Mouse (Mus musculus): Measurements from ENCODE around the gene Usp31.

Usp31 gene

DNA sequence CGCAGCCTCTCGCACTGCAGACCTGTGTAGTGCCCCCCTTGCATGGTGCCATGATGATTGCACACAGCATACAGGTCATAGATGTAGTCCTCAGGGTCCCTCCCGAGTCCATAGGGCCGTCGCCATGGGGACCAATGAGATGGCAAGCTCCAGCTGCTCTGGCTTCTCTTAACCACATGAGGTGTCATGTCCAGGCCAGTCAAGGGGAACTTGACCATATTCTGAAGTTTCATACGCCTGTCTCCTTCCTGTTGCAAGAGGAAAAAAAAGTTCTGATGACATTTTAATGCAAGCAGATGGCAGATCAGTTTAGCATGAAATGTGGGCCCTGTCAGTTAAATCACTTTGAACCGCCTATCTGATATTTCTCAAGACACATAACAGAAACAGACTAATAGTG is 48.2 kb downstream of the Usp31 start:
- DNase-seq (ENCODE audit: low read depth, low spot score) = no peak

DNA sequence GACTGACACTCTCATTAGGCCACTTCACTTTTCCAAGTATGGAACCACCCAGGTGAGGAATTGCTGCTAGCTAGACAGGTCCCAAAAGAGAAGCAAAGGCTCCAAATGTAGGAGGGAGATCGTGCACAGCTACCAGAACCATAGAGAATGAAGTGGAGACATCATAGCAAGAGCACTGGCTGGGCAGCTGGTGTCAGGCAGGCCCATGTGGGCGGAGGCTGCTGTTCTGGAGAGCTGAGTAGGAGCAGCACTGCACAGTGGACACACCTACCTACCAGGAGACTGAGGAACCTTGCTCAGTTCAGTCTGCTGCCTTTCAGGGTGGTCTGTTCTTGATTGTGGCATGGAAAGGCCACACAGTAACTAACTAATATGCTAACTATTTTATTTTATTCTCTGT is 52.4 kb downstream of the Usp31 start:
- no peak for DNase-seq (ENCODE audit: low read depth, low spot score)

- no peak for DNase-seq (ENCODE audit: low read depth, low spot score)
These were observed 54.4 kb downstream of the Usp31 start for GRCm38 (mm10) chr7:121652629-121653028.

GRCm38 (mm10) chr7:121650724-121651123 is 56.3 kb downstream of the Usp31 start:
- DNase-seq (ENCODE audit: low read depth, low spot score) = no peak

DNA sequence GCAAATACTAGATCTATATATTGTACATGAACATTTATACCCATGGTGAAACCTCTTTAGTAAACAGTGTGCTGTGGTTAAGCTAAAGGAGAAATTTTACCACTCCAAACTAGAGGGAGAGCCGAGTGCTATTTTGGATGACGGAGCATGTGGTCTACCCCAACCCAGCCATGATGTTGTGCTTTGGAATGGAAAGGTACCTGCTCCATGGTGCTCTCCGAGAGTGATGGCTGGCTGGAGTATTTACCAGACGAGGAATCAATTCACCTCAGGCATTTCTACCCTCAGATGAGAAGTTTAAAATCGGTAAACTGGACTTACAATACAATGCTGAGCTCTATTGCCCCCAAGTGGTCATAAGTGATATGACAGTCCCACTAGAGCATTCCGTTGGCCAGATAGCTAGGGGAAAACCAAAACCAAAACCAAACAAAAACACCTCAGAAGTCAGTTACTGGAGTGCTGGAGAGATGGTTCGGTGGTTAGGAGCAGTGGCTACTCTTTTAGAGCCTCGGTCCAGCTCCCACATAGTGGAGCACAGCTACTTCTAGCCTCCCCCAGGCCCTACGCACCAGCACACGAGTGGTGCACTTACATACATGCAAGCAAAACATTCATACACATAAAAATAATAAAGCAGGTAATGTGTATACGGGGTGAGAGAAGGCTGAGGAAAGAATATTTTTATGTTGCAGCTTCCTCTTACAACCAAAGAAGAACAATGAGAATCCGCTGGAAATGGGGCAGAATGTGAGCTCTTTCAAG is 65.9 kb downstream of the Usp31 start:
- DNase-seq (ENCODE audit: low read depth, low spot score) = peak; percentile 13

- DNase-seq (ENCODE audit: low read depth, low spot score) = no peak
These were observed 70.3 kb downstream of the Usp31 start for GRCm38 (mm10) chr7:121636732-121637131.

DNA sequence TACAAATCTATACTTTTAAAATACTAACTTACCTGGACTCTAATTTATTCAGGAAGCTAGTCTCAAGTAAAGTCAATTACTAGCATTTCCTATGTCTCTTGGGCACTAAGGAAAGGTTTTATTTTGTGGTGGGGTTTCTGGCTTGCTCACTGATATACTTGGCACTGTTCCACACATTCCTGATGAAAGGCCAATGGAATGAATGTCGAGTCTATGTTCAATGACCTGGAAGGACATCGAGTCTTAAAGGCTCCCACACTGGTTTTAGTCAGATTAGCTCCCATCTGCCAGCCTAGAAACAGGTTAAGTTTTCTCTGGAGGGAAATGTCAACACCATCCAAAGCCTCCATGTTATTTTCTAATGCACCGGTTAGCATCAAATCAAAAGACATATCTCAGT is 72.8 kb downstream of the Usp31 start:
- no peak for DNase-seq (ENCODE audit: low read depth, low spot score)

GRCm38 (mm10) chr7:121622835-121623420 is 84.1 kb downstream of the Usp31 start:
- DNase-seq (ENCODE audit: low read depth, low spot score) = no peak

GRCm38 (mm10) chr7:121622433-121622832 is 84.6 kb downstream of the Usp31 start:
- no peak for DNase-seq (ENCODE audit: low read depth, low spot score)

DNA sequence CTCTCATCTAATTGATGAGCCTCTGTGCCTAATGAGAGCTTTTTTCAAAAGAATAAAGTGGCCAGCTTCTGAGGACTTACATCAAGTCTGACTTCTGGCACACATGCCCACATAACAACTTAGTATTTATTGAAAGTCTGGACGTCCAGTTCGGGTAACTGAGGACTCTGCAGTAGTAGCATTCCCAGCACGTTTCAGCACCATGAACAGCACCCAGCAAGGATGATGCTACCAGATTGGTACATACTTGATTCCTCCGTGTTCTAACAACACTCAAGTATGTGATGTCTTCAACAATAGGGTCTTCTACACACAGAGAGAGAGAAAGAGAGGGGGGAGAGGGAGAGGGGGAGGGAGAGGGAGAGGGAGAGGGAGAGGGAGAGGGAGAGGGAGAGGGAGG is 105.4 kb downstream of the Usp31 start:
- DNase-seq (ENCODE audit: low read depth, low spot score) = peak; percentile 7

DNA sequence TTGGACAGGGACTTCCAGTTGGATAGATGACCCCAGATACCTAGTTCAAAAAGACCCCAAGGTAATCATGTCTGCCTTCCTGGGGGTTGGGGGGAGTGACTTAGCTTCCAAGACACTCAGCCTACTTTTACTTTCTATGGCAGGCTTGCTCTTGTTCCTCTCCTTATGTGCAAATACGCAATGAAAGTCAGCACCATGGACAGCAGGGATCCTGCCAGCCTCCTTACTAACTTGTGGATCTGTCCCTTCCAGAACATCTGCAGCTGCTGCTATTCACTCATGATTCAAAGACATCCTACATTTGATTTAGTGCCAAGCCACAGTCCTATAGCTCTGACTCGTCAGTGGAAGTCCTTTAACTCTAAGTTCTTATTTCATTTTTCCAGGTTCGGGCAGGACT is 110.7 kb downstream of the Usp31 start:
- DNase-seq (ENCODE audit: low read depth, low spot score) = peak; percentile 9

DNA sequence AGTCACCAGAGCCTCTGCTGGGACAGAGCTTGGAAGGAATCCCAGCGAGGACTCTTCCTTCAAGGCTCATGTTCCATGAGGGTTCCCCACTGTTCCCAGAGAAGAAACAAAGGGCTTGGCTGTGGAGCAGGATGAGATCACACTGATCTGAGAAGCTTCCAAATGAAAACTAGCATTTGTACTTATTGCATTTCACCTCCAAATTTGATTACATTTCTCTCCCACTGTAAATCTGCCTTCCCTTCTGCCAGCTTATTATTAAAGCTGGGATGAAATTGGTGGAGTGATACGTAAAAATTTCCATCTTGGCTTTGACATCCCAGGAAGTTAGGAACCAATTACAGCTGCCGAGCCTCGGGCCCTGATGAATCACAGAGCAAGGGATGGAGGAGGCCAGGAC is 111.6 kb downstream of the Usp31 start:
- DNase-seq (ENCODE audit: low read depth, low spot score) = no peak

- no peak for DNase-seq (ENCODE audit: low read depth, low spot score)
These were observed 112.0 kb downstream of the Usp31 start for GRCm38 (mm10) chr7:121595085-121595484.

DNA sequence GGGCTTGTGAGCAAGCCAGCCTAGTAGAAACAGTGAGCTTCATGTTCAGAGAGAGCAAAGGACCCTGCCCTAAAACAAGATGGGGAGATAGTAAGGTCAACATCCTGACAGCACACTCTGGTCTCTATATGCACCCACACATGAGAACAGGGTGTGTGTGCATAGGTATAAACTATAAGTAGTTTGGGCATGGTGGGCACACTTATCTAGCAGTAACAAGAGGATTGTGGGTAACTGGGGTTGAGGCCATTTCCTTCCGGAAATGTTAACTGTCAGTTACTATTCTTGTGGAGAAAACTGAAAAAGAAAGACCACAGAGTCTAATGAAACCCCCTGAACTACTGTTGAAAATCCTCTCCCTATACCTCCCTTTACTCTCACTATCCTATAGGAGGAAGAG is 112.4 kb downstream of the Usp31 start:
- DNase-seq (ENCODE audit: low read depth, low spot score) = no peak

Measured in WW6 (cell line).